Mouse (Mus musculus): ENCODE results near the gene Grk5. TPM values are rescaled to one million over a fixed set of nuclear protein-coding genes. Genes with fewer than 3 reads are reported as not detected.

Grk5 gene
- total and polyA plus RNA-seq, 3 experiments, result 1.0 to 4.0 (median 2.1) TPM

DNA sequence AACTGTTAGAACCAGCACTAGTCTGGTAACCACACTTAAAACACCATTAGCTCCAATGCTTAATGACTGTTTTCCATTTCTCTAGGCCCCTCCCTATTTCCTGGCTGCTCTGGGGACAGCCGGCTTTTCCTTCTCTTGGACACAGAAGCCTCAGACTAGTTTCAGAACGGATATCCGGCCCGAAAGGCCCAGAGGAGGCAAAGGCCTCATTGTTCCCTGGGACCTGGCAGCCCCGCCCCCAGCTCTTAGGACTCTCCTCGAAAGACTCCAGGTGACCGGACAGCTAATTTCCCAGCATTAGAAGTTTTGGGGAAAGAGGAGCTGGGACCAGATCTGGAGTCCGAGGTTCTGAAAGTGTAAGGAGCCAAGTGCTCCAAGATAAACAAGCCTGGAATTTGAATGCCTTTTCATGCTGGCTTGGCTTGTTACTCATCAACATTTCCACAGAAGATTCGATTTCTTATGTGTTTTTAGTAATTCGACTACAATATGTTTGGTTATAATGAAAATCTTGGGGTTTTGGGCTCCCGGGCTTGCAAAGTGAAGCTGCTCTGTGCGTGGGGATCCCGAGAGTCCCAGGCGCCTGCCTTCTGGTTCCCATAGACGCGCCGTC, 342 bp upstream of the Grk5 start:
- peak; percentile 57 for ATAC-seq (ENCODE audit: extremely low read depth, insufficient number of reproducible peaks, low FRiP score, poor library complexity, severe bottlenecking)
- peak; percentile 46 for DNase-seq (ENCODE audit: low spot score)
- Histone ChIP-seq H3K4me3 (ENCODE audit: low read depth, low read length) (peak overlapping the region; percentile 90), H3K36me3 (replicated peaks) (no peaks in the 10 kb centered on the region), H3K27me3 (ENCODE audit: insufficient read depth, low read length) (no peaks in the 10 kb centered on the region), H3K9me3 (replicated peaks) (no peaks in the 10 kb centered on the region), H3K4me1 (ENCODE audit: insufficient read depth, low read depth, low read length) (peaks cover 30% of the 10 kb centered on the region)
- peak; percentile 58 for TF ChIP-seq CTCF (IDR thresholded peaks at IDR 0.05; ENCODE audit: low read depth, low read length)
- no peak for TF ChIP-seq POLR2AphosphoS5 (IDR thresholded peaks at IDR 0.05; ENCODE audit: insufficient replicate concordance, low read depth, low read length)

DNA sequence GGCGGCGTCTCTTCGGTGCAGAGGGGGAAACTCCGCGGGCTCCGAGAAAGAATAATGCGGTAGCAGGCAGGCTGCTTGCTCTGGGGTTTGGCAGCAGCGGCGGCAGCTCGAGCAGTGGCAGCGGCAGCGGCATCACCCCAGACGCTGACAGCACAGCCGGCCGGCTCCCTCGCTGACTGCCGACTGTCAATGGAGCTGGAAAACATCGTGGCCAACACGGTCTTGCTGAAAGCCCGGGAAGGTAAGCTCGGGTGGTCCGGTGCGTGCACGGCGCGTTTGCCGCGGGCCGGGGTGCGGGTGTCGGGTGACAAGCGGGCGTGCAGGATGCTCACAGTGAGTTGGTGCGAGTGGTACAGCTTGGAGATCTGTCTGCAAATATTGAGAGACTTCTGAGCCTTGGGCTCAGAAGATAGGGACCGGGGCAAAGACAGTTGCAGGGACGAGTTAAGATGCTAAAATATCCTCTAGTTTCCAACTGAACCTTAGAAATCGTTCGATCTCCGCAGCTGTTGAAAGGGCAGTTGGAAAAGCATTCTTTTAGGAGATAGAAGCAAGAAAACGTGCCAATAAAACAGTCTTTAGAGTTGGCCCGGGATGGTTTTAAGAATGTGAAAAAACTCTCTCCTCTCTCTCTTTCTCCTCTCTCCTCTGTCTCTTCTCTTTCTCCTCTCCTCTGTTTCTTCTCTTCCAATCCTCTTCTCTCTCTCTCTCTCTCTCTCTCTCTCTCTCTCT, 1.0 kb downstream of the Grk5 start:
- Histone ChIP-seq H3K4me1 (ENCODE audit: insufficient read depth, low read depth, low read length) (peaks cover 32% of the 10 kb centered on the region), H3K27me3 (ENCODE audit: insufficient read depth, low read length) (no peaks in the 10 kb centered on the region), H3K36me3 (replicated peaks) (no peaks in the 10 kb centered on the region), H3K4me3 (ENCODE audit: low read depth, low read length) (peak overlapping the region; percentile 90), H3K9me3 (replicated peaks) (no peaks in the 10 kb centered on the region)
- ATAC-seq (ENCODE audit: extremely low read depth, insufficient number of reproducible peaks, low FRiP score, poor library complexity, severe bottlenecking), result no peak
- TF ChIP-seq GATA2 (IDR thresholded peaks at IDR 0.05; ENCODE audit: borderline replicate concordance, low read depth, low read length) (no peak), POLR2AphosphoS5 (IDR thresholded peaks at IDR 0.05; ENCODE audit: insufficient replicate concordance, low read depth, low read length) (no peak), TAL1 (conservative IDR thresholded peaks at IDR 0.05; ENCODE audit: low read depth, low read length) (no peak), GATA1 (IDR thresholded peaks at IDR 0.05; ENCODE audit: borderline replicate concordance, low read length) (no peak), CTCF (IDR thresholded peaks at IDR 0.05; ENCODE audit: low read depth, low read length) (no peak)
- DNase-seq (ENCODE audit: low spot score), result no peak

- Histone ChIP-seq H3K36me3 (replicated peaks) (no peaks in the 10 kb centered on the region), H3K27me3 (ENCODE audit: insufficient read depth, low read length) (no peaks in the 10 kb centered on the region), H3K4me3 (ENCODE audit: low read depth, low read length) (no peak overlapping the region; the same call in 1 of the 2 replicates), H3K4me1 (ENCODE audit: insufficient read depth, low read depth, low read length) (peaks cover 32% of the 10 kb centered on the region), H3K9me3 (replicated peaks) (no peaks in the 10 kb centered on the region)
- DNase-seq (ENCODE audit: low spot score) (no peak), ATAC-seq (ENCODE audit: extremely low read depth, insufficient number of reproducible peaks, low FRiP score, poor library complexity, severe bottlenecking) (no peak)
- TF ChIP-seq TAL1 (conservative IDR thresholded peaks at IDR 0.05; ENCODE audit: low read depth, low read length), result no peak
- TF ChIP-seq GATA2 (IDR thresholded peaks at IDR 0.05; ENCODE audit: borderline replicate concordance, low read depth, low read length), result no peak
- TF ChIP-seq GATA1 (IDR thresholded peaks at IDR 0.05; ENCODE audit: borderline replicate concordance, low read length), result no peak
- TF ChIP-seq POLR2AphosphoS5 (IDR thresholded peaks at IDR 0.05; ENCODE audit: insufficient replicate concordance, low read depth, low read length), result no peak
- no peak for TF ChIP-seq CTCF (IDR thresholded peaks at IDR 0.05; ENCODE audit: low read depth, low read length)
Measured at GRCm38 (mm10) chr19:60891123-60891470, 1.5 kb downstream of the Grk5 start.

GRCm38 (mm10) chr19:60891934-60892547, 2.5 kb downstream of the Grk5 start:
- no peak for ATAC-seq (ENCODE audit: extremely low read depth, insufficient number of reproducible peaks, low FRiP score, poor library complexity, severe bottlenecking)
- peak; percentile 35 for DNase-seq (ENCODE audit: low spot score)
- Histone ChIP-seq H3K9me3 (replicated peaks) (no peaks in the 10 kb centered on the region), H3K36me3 (replicated peaks) (no peaks in the 10 kb centered on the region), H3K4me1 (ENCODE audit: insufficient read depth, low read depth, low read length) (peaks cover 32% of the 10 kb centered on the region), H3K27me3 (ENCODE audit: insufficient read depth, low read length) (no peaks in the 10 kb centered on the region), H3K4me3 (ENCODE audit: low read depth, low read length) (no peak overlapping the region)
- TF ChIP-seq GATA2 (IDR thresholded peaks at IDR 0.05; ENCODE audit: borderline replicate concordance, low read depth, low read length) (no peak), CTCF (IDR thresholded peaks at IDR 0.05; ENCODE audit: low read depth, low read length) (peak; percentile 71)

GRCm38 (mm10) chr19:60895251-60895880, 5.8 kb downstream of the Grk5 start:
- Histone ChIP-seq H3K36me3 (replicated peaks) (no peaks in the 10 kb centered on the region), H3K4me1 (ENCODE audit: insufficient read depth, low read depth, low read length) (peaks cover 12% of the 10 kb centered on the region), H3K27me3 (ENCODE audit: insufficient read depth, low read length) (no peaks in the 10 kb centered on the region), H3K9me3 (replicated peaks) (no peaks in the 10 kb centered on the region), H3K4me3 (ENCODE audit: low read depth, low read length) (no peak overlapping the region)
- DNase-seq (ENCODE audit: low spot score) (no peak), ATAC-seq (ENCODE audit: extremely low read depth, insufficient number of reproducible peaks, low FRiP score, poor library complexity, severe bottlenecking) (no peak)
- TF ChIP-seq CTCF (IDR thresholded peaks at IDR 0.05; ENCODE audit: low read depth, low read length), result no peak
- no peak for TF ChIP-seq GATA1 (IDR thresholded peaks at IDR 0.05; ENCODE audit: borderline replicate concordance, low read length)
- TF ChIP-seq TAL1 (conservative IDR thresholded peaks at IDR 0.05; ENCODE audit: low read depth, low read length), result no peak
- TF ChIP-seq POLR2AphosphoS5 (IDR thresholded peaks at IDR 0.05; ENCODE audit: insufficient replicate concordance, low read depth, low read length), result no peak
- TF ChIP-seq GATA2 (IDR thresholded peaks at IDR 0.05; ENCODE audit: borderline replicate concordance, low read depth, low read length), result no peak

DNA sequence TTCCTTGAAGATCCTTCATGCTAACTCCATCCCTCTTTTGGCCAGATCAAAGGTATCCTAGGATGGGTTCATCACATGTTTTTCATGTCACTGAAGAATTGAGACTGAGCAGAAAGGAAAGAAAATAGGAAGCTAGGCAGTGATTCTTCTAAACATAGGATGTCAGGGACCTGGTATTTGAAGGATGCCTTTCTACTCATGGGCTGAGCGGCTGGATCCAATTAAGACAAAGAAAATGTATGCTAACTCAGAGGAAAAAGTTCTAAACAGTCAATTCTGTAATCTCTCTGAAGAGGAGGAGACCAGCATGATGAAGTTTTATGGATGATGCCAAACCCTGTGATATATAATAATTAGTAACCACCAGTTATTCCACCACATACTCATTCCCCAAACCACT, 13.6 kb downstream of the Grk5 start:
- DNase-seq (ENCODE audit: low spot score) (no peak), ATAC-seq (ENCODE audit: extremely low read depth, insufficient number of reproducible peaks, low FRiP score, poor library complexity, severe bottlenecking) (no peak)
- no peak overlapping the region for H3K4me3 ChIP-seq (ENCODE audit: low read depth, low read length)
- H3K9me3 ChIP-seq (replicated peaks), result no peaks in the 10 kb centered on the region
- H3K4me1 ChIP-seq (ENCODE audit: insufficient read depth, low read depth, low read length), result peaks cover 3% of the 10 kb centered on the region; the same call in 1 of the 2 replicates
- no peaks in the 10 kb centered on the region for H3K36me3 ChIP-seq (replicated peaks)
- TF ChIP-seq TAL1 (conservative IDR thresholded peaks at IDR 0.05; ENCODE audit: low read depth, low read length) (no peak), GATA1 (IDR thresholded peaks at IDR 0.05; ENCODE audit: borderline replicate concordance, low read length) (no peak), CTCF (IDR thresholded peaks at IDR 0.05; ENCODE audit: low read depth, low read length) (no peak), POLR2AphosphoS5 (IDR thresholded peaks at IDR 0.05; ENCODE audit: insufficient replicate concordance, low read depth, low read length) (no peak), GATA2 (IDR thresholded peaks at IDR 0.05; ENCODE audit: borderline replicate concordance, low read depth, low read length) (no peak)
- H3K27me3 ChIP-seq (ENCODE audit: insufficient read depth, low read length), result no peaks in the 10 kb centered on the region
